In the genomic region with DNA sequence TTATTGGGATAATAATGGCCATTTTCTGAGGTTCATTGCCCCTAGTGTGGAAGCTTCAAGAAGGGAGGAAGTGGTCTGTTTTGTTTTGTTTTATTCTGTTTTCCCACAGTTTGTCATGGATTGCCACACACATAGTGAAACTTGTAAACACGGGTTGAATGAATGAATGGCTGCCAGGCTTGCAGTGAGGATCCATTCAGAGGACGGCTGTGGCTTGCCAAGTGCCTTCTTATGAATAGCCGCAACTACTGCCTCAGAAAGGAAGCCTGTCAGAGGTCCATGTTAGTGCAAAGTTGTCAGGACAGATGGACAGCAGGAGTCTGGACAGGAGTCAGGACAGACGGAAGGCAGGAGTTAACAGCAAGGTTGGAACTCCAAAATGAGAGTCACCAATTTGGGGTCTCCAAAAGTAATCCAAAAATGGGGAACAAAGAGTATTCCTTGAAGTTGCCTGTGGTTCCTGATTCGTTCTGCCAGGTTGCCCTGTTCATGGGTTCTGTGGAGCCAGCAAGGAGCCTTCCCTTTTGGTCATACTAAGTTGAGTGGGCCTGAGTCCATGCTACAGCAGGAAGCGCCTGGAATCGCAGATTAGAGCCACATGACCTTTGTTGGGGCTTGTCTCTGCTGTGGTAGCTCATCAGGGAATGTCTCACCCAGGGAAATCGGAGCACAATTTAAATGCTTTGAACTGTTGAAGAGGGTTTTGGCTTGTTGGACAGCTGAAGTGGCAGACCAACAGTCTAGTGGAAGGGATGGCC, we compare ENCODE assay signal across 10 mouse cellular contexts. TPM values are rescaled to one million over a fixed set of nuclear protein-coding genes. Genes with fewer than 3 reads are reported as not detected.
DNase-seq lines count a peak whose midpoint lies in the region; ATAC-seq and TF ChIP-seq lines count a peak whose summit lies in the region.
"Had no signal": no experiment of that assay in that cellular context is flagged by ENCODE, and none has a peak within 500 bp of the region (broad histone marks: within the 10 kb centered on the region; RNA-seq: fewer than 3 reads in every experiment).

No protein-coding gene starts in this region.

- no peak for TF ChIP-seq EP300 in stomach, postnatal 0 days (optimal IDR thresholded peaks at IDR 0.05)

- intact Hi-C loops in heart, postnatal 36 days (cut with DNase I) = no loop called here

- ATAC-seq in heart, embryonic 13.5 days (ENCODE audit: extremely low read depth, insufficient number of reproducible peaks, low FRiP score, low TSS enrichment) = no peak
- no peak for ATAC-seq in inflammation-experienced regulatory T-cells, adult 6 months
- ATAC-seq in stomach, postnatal 0 days (ENCODE audit: low FRiP score, low TSS enrichment) = no peak
- ATAC-seq: liver, embryonic 12.5 days; midbrain, embryonic 13.5 days had no signal

- H3K4me2 ChIP-seq in heart, embryonic 13.5 days = no peak overlapping the region
- H3K4me2 ChIP-seq in stomach, postnatal 0 days (replicated peaks; ENCODE audit: low read depth) = no peak overlapping the region
- H3K4me2 ChIP-seq: liver, embryonic 12.5 days; midbrain, embryonic 13.5 days had no signal

- no peak overlapping the region for H3K4me3 ChIP-seq in heart, embryonic 13.5 days
- no peak overlapping the region for H3K4me3 ChIP-seq in stomach, postnatal 0 days (ENCODE audit: low read depth, low read length)
- H3K4me3 ChIP-seq: liver, embryonic 12.5 days; midbrain, embryonic 13.5 days had no signal

- 0 out of 2 replicates have a peak, but pooled peaks cover 5% of the 10 kb centered on the region for H3K9me3 ChIP-seq in heart, embryonic 13.5 days
- no peaks in the 10 kb centered on the region for H3K9me3 ChIP-seq in stomach, postnatal 0 days (ENCODE audit: control insufficient read depth, low read length)
- H3K9me3 ChIP-seq: liver, embryonic 12.5 days; midbrain, embryonic 13.5 days had no signal

- no peaks in the 10 kb centered on the region for H3K36me3 ChIP-seq in heart, embryonic 13.5 days
- no peaks in the 10 kb centered on the region for H3K36me3 ChIP-seq in stomach, postnatal 0 days (ENCODE audit: control insufficient read depth, insufficient read depth, low read length)
- H3K36me3 ChIP-seq: liver, embryonic 12.5 days; midbrain, embryonic 13.5 days had no signal

- DNase-seq in heart, adult 9 months (ENCODE audit: low spot score in 2 of 2) = peak; percentile 17 to 35
- DNase-seq in heart, postnatal 36 days = no peak
- peak; percentile 30 for DNase-seq in right cerebral cortex, postnatal 4 days
- no peak for DNase-seq in right cerebral cortex, adult 18-20 months
- DNase-seq in spleen, postnatal 4 days (ENCODE audit: low spot score in 2 of 2) = no peak
- DNase-seq in stomach, postnatal 0 days (ENCODE audit: low spot score) = no peak

- H3K27me3 ChIP-seq in heart, embryonic 13.5 days (replicated peaks) = no peaks in the 10 kb centered on the region
- no peaks in the 10 kb centered on the region for H3K27me3 ChIP-seq in stomach, postnatal 0 days (ENCODE audit: control insufficient read depth, insufficient read depth, low read length)
- H3K27me3 ChIP-seq: liver, embryonic 12.5 days; midbrain, embryonic 13.5 days had no signal

- TF ChIP-seq CTCF in stomach, postnatal 0 days (IDR thresholded peaks at IDR 0.05; ENCODE audit: low read depth) = no peak

- H3K27ac ChIP-seq in heart, embryonic 13.5 days (replicated peaks) = peak overlapping the region; percentile 56
- H3K27ac ChIP-seq in stomach, postnatal 0 days (replicated peaks) = no peak overlapping the region
- H3K27ac ChIP-seq: liver, embryonic 12.5 days; midbrain, embryonic 13.5 days had no signal

- H3K4me1 ChIP-seq in heart, embryonic 13.5 days = peaks cover 81% of the 10 kb centered on the region
- H3K4me1 ChIP-seq in stomach, postnatal 0 days (replicated peaks; ENCODE audit: control insufficient read depth, insufficient read depth) = no peaks in the 10 kb centered on the region
- H3K4me1 ChIP-seq: liver, embryonic 12.5 days had no signal

- H3K9ac ChIP-seq in heart, embryonic 13.5 days = no peak overlapping the region
- H3K9ac ChIP-seq in stomach, postnatal 0 days (ENCODE audit: low read length) = no peak overlapping the region
- H3K9ac ChIP-seq: liver, embryonic 12.5 days; midbrain, embryonic 13.5 days had no signal

- WGBS in heart, embryonic 13.5 days = 50% methylated on average over 8 of the region's 8 CpGs
- WGBS in stomach, postnatal 0 days = 60% methylated on average over 8 of the region's 8 CpGs

RNA-seq across cellular contexts. Expression of a gene that starts 34.5 kb away (rescaled TPM):
- 10 to 100 TPM; 37.7 to 40.2 TPM for total RNA-seq in heart, postnatal 36 days (2021)
- polyA plus RNA-seq in heart, embryonic 13.5 days (2015; fragmentation: Nextera tagmentation; extraction: Ambion mirVana) = 4.4 and 4.5 TPM in 2 replicates
- polyA plus RNA-seq in inflammation-experienced regulatory T-cells, adult 6 months (2017; shearing (Covaris generic)) = under 1 TPM in 1 of 3 experiments, not detected in 2; 0.19 TPM
- 0.32 and 0.52 TPM in 2 replicates for polyA plus RNA-seq in stomach, postnatal 0 days (2015; fragmentation: Nextera tagmentation; extraction: Ambion mirVana)

Comparison
In these comparisons a context has a peak if more than half of its experiments do, and no peak if none do; other contexts are left out.
1. DNase-seq: peak in heart, adult 9 months (2 of 2) and right cerebral cortex, postnatal 4 days (single experiment); none in heart, postnatal 36 days (0 of 2), right cerebral cortex, adult 18-20 months (single experiment), spleen, postnatal 4 days (0 of 2) and stomach, postnatal 0 days (single experiment).